Mouse (Mus musculus) right cerebral cortex, postnatal 36 days (tissue): ENCODE measurements around the gene Lekr1.
"Not testable (repeated sequence)": the region's sequence is repeated elsewhere in the genome, so short reads cannot be mapped to it uniquely, and the experiment has no call there.

Experiments
- DNase-seq, 2 experiments: peaks; one replicate each; pipeline ENCODE4 v3.0.0; 2022; ENCODE audit warnings: low spot score in 2 of 2, mixed read lengths in 1 of 2

Lekr1 gene

GRCm38 (mm10) chr3:65767202-65767862 lies 101.3 kb downstream of the Lekr1 start:
- no peak for DNase-seq

GRCm38 (mm10) chr3:65769666-65770065 lies 103.6 kb downstream of the Lekr1 start:
- not testable (repeated sequence) for DNase-seq

GRCm38 (mm10) chr3:65773910-65774309 lies 107.9 kb downstream of the Lekr1 start:
- DNase-seq = no peak

GRCm38 (mm10) chr3:65775096-65775495 lies 109.1 kb downstream of the Lekr1 start:
- DNase-seq = no peak

GRCm38 (mm10) chr3:65782246-65782645 lies 116.2 kb downstream of the Lekr1 start:
- no peak for DNase-seq

GRCm38 (mm10) chr3:65790076-65790685 lies 124.2 kb downstream of the Lekr1 start:
- DNase-seq = no peak

- DNase-seq = no peak
Measured at GRCm38 (mm10) chr3:65793561-65793960, 127.5 kb downstream of the Lekr1 start.

GRCm38 (mm10) chr3:65794711-65795110 lies 128.7 kb downstream of the Lekr1 start:
- DNase-seq = no peak

- no peak for DNase-seq
Measured at GRCm38 (mm10) chr3:65797345-65798137, 131.5 kb downstream of the Lekr1 start.

- no peak for DNase-seq
Measured at GRCm38 (mm10) chr3:65800962-65801361, 134.9 kb downstream of the Lekr1 start.

GRCm38 (mm10) chr3:65802185-65802584 lies 136.2 kb downstream of the Lekr1 start:
- no peak for DNase-seq

GRCm38 (mm10) chr3:65802868-65803267 lies 136.8 kb downstream of the Lekr1 start:
- no peak for DNase-seq

GRCm38 (mm10) chr3:65814881-65815280 lies 148.9 kb downstream of the Lekr1 start:
- DNase-seq = no peak

GRCm38 (mm10) chr3:65816012-65816411 lies 150.0 kb downstream of the Lekr1 start:
- DNase-seq = no peak

- DNase-seq = no peak
Measured at GRCm38 (mm10) chr3:65818597-65818996, 152.6 kb downstream of the Lekr1 start.

GRCm38 (mm10) chr3:65819841-65820240 lies 153.8 kb downstream of the Lekr1 start:
- no peak for DNase-seq

GRCm38 (mm10) chr3:65824886-65825285 lies 158.9 kb downstream of the Lekr1 start:
- DNase-seq = no peak

GRCm38 (mm10) chr3:65826716-65827115 lies 160.7 kb downstream of the Lekr1 start:
- DNase-seq = no peak

GRCm38 (mm10) chr3:65827400-65827799 lies 161.4 kb downstream of the Lekr1 start:
- DNase-seq = no peak

GRCm38 (mm10) chr3:65828020-65828419 lies 162.0 kb downstream of the Lekr1 start:
- no peak for DNase-seq

- no peak for DNase-seq
Measured at GRCm38 (mm10) chr3:65829230-65829629, 163.2 kb downstream of the Lekr1 start.

- DNase-seq = no peak
Measured at GRCm38 (mm10) chr3:65829943-65830483, 164.0 kb downstream of the Lekr1 start.
